Mouse (Mus musculus) cerebellum, adult 2 months (tissue): ENCODE measurements around the gene Npy.

Source experiments
- CTCF ChIP-seq: fragments of 200-500 bp; IDR thresholded peaks from 2 replicates; pipeline ENCODE4 v1.5.1; 2011; ENCODE audit warnings: low read depth, mild to moderate bottlenecking, control low read depth, low read length, moderate library complexity, borderline replicate concordance; ENCODE audit not compliant: insufficient read depth
- POLR2A ChIP-seq: fragments of 200-500 bp; IDR thresholded peaks from 2 replicates; pipeline ENCODE4 v1.6.1; 2011; ENCODE audit warnings: low read length, control low read depth, borderline replicate concordance; ENCODE audit not compliant: insufficient read depth

DNA sequence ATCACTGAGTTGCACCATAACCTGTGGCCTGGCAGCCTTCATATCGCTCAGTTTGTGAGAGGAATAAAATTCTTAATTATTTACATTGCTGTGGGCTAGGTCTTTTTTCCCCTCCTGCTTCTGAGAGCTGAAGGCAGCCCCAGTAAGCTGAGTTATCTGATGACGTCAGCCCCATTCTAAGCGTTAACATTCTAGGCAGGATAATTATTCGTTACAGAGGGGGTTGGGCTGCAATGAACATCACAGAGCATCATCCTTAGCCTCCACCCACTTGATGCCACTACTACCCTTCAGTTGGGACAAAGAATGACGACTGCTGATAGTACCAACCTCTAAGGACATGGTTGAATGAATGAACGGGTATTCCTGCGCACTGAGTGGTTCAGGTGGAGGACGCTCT, 47.5 kb upstream of the Npy start:
- TF ChIP-seq POLR2A (no peak), CTCF (no peak)
